Mouse (Mus musculus) cortical plate, adult 2 months (tissue): ENCODE results near the gene Chmp1a. TPM values are rescaled to one million over a fixed set of nuclear protein-coding genes. Genes with fewer than 3 reads are reported as not detected.
A peak's percentile ranks its signal among the peaks of the same experiment; 100 is the strongest.
"Not testable (repeated sequence)": the region's sequence is repeated elsewhere in the genome, so short reads cannot be mapped to it uniquely, and the experiment has no call there.

Experiments
- H3K27ac ChIP-seq: fragments of 200-500 bp; 2 replicates; pipeline ENCODE4 v1.5.1; 2012; ENCODE audit warnings: low read length, control low read depth, inconsistent platforms; ENCODE audit not compliant: insufficient read depth
- H3K4me1 ChIP-seq: fragments of 200-500 bp; 2 replicates; pipeline ENCODE4 v1.6.1; 2011; ENCODE audit warnings: low read length; ENCODE audit not compliant: control insufficient read depth, insufficient read depth
- H3K4me3 ChIP-seq: fragments of 200-500 bp; 2 replicates; pipeline ENCODE4 v1.5.1; 2011; ENCODE audit warnings: mild to moderate bottlenecking, low read length, control low read depth; ENCODE audit not compliant: insufficient read depth
- CTCF ChIP-seq: fragments of 200-500 bp; IDR thresholded peaks from 2 replicates; pipeline ENCODE4 v1.5.1; 2011; ENCODE audit warnings: mild to moderate bottlenecking, control low read depth, low read length; ENCODE audit not compliant: insufficient read depth; ENCODE audit errors: extremely low read depth
- POLR2A ChIP-seq: fragments of 200-500 bp; IDR thresholded peaks from 2 replicates; pipeline ENCODE4 v1.6.1; 2011; ENCODE audit warnings: mild to moderate bottlenecking, low read length, control low read depth; ENCODE audit not compliant: insufficient read depth; ENCODE audit errors: extremely low read depth
- polyA plus RNA-seq: library from polyadenylated mRNA; depleted of rRNA; stranded (reverse); fragments of >200 nt; gene quantifications from 2 replicates; pipeline ENCODE4 v1.2.3, GENCODE M21; 2012

Chmp1a gene
- polyA plus RNA-seq, 1 experiment = 126 TPM

- Histone ChIP-seq H3K4me1 (no peaks in the 10 kb centered on the region; the same call in 1 of the 2 replicates), H3K4me3 (peak overlapping the region; percentile 64), H3K27ac (no peak overlapping the region)
- TF ChIP-seq CTCF (no peak), POLR2A (no peak)
Measured at GRCm38 (mm10) chr8:123211876-123212275, 687 bp downstream of the Chmp1a start.

GRCm38 (mm10) chr8:123203571-123203970 lies 9.0 kb downstream of the Chmp1a start:
- Histone ChIP-seq H3K4me1 (no peaks in the 10 kb centered on the region), H3K4me3 (no peak overlapping the region), H3K27ac (no peak overlapping the region)
- TF ChIP-seq POLR2A = no peak
- TF ChIP-seq CTCF = no peak

GRCm38 (mm10) chr8:123202288-123202687 lies 10.3 kb downstream of the Chmp1a start:
- Histone ChIP-seq H3K4me3 (no peak overlapping the region), H3K4me1 (no peaks in the 10 kb centered on the region), H3K27ac (no peak overlapping the region)
- TF ChIP-seq POLR2A (no peak), CTCF (peak; percentile 86)

- Histone ChIP-seq H3K27ac (no peak overlapping the region), H3K4me3 (no peak overlapping the region), H3K4me1 (no peaks in the 10 kb centered on the region)
- no peak for TF ChIP-seq POLR2A
Measured at GRCm38 (mm10) chr8:123199864-123200263, 12.7 kb downstream of the Chmp1a start.

GRCm38 (mm10) chr8:123197016-123197415 lies 15.5 kb downstream of the Chmp1a start:
- not testable (repeated sequence) for H3K4me1 ChIP-seq, H3K27ac ChIP-seq, H3K4me3 ChIP-seq

GRCm38 (mm10) chr8:123193771-123194170 lies 18.8 kb downstream of the Chmp1a start:
- Histone ChIP-seq H3K4me3 (no peak overlapping the region), H3K4me1 (peaks cover 3% of the 10 kb centered on the region), H3K27ac (no peak overlapping the region)
- TF ChIP-seq POLR2A (no peak), CTCF (no peak)

- H3K4me3 ChIP-seq = no peak overlapping the region
- H3K27ac ChIP-seq = no peak overlapping the region
- H3K4me1 ChIP-seq = peaks cover 3% of the 10 kb centered on the region
- no peak for TF ChIP-seq POLR2A
- TF ChIP-seq CTCF = no peak
Measured at GRCm38 (mm10) chr8:123191908-123192307, 20.7 kb downstream of the Chmp1a start.

GRCm38 (mm10) chr8:123190678-123191077 lies 21.9 kb downstream of the Chmp1a start:
- Histone ChIP-seq H3K4me3 (no peak overlapping the region), H3K27ac (no peak overlapping the region), H3K4me1 (peaks cover 3% of the 10 kb centered on the region)
- TF ChIP-seq POLR2A (no peak), CTCF (peak; percentile 65)

- TF ChIP-seq POLR2A (no peak), CTCF (no peak)
- peaks cover 3% of the 10 kb centered on the region for H3K4me1 ChIP-seq
Measured at GRCm38 (mm10) chr8:123188841-123189240, 23.7 kb downstream of the Chmp1a start.

GRCm38 (mm10) chr8:123188006-123188405 lies 24.6 kb downstream of the Chmp1a start:
- H3K27ac ChIP-seq = no peak overlapping the region
- peaks cover 3% of the 10 kb centered on the region for H3K4me1 ChIP-seq
- no peak overlapping the region for H3K4me3 ChIP-seq
- TF ChIP-seq CTCF (no peak), POLR2A (no peak)

More at GRCm38 (mm10) chr8:123188841-123189240, 23.7 kb downstream of the Chmp1a start:
- H3K4me3 ChIP-seq = no peak overlapping the region
- no peak overlapping the region for H3K27ac ChIP-seq
